Mouse (Mus musculus) embryonic facial prominence, embryonic 13.5 days (tissue): ENCODE measurements around the gene Msi2. TPM values are rescaled to one million over a fixed set of nuclear protein-coding genes. Genes with fewer than 3 reads are reported as not detected.

Experiments used
- ATAC-seq: fragments of 200-750 bp; cut with Nextera tagmentation; 2 replicates; pipeline ENCODE4 v1.8.0; 2017; ENCODE audit warnings: low read depth; ENCODE audit not compliant: insufficient number of reproducible peaks, insufficient read depth, low FRiP score, low TSS enrichment
- H3K27ac ChIP-seq: fragments of 300-500 bp; sonication (generic); 2 replicates; pipeline ENCODE4 v1.5.1; 2015; ENCODE audit warnings: moderate library complexity, mild to moderate bottlenecking, inconsistent platforms
- H3K27me3 ChIP-seq: fragments of 300-500 bp; sonication (generic); 2 replicates; pipeline ENCODE4 v1.6.1; 2015; ENCODE audit warnings: mild to moderate bottlenecking, inconsistent platforms
- H3K36me3 ChIP-seq: fragments of 300-500 bp; sonication (generic); 2 replicates; pipeline ENCODE4 v1.6.1; 2015; ENCODE audit warnings: mild to moderate bottlenecking, inconsistent platforms
- H3K4me1 ChIP-seq: fragments of 300-500 bp; sonication (generic); 2 replicates; pipeline ENCODE4 v1.6.1; 2015; ENCODE audit warnings: inconsistent platforms
- H3K4me2 ChIP-seq: fragments of 300-500 bp; sonication (generic); 2 replicates; pipeline ENCODE4 v1.6.1; 2015; ENCODE audit warnings: moderate library complexity, mild to moderate bottlenecking, inconsistent platforms
- H3K4me3 ChIP-seq: fragments of 300-500 bp; sonication (generic); 2 replicates; pipeline ENCODE4 v1.5.1; 2015; ENCODE audit warnings: mild to moderate bottlenecking, inconsistent platforms
- H3K9ac ChIP-seq: fragments of 300-500 bp; sonication (generic); 2 replicates; pipeline ENCODE4 v1.6.1; 2015; ENCODE audit warnings: mild to moderate bottlenecking, inconsistent platforms
- H3K9me3 ChIP-seq: fragments of 300-500 bp; sonication (generic); 2 replicates; pipeline ENCODE4 v1.6.1; 2016; ENCODE audit warnings: inconsistent platforms
- WGBS: fragments of 180-500 bp; shearing (Covaris S2); methylation state at CpG from one replicate; pipeline ENCODE4 v1.1.7; 2015; ENCODE audit warnings: mixed read lengths; 5-methylcytosine and 5-hydroxymethylcytosine counted together
- polyA plus RNA-seq: library from polyadenylated mRNA; unstranded; fragments of >200 nt; fragmentation: Nextera tagmentation; extraction: Ambion mirVana; gene quantifications from 2 replicates; pipeline ENCODE4 v1.2.1, GENCODE M21; 2015

Msi2 gene
- polyA plus RNA-seq, 1 experiment from 2014 or later, result 18.7 TPM

DNA sequence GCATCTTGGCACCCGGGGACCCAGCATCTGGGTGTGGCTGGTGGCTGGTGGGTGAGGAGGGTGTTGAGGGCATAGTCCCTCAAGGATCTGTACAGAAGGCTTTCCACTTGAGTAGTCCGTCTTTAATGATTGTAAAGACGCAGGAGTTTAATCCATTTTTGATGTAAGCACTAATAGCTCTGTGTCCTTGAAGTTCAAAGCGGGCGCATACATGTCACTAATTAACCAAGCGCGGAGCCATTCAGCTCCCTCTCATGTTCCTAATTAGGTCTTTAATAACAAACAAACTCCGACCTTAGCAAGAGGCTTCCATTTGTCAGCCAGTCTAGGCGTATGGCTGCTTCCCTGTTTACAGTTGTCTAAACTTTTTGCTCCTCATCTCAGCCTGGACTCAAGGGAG is 363.5 kb downstream of the Msi2 start:
- Histone ChIP-seq H3K27me3 (no peaks in the 10 kb centered on the region), H3K9me3 (no peaks in the 10 kb centered on the region), H3K27ac (no peak overlapping the region), H3K4me2 (no peak overlapping the region), H3K4me3 (no peak overlapping the region), H3K9ac (no peak overlapping the region), H3K36me3 (peaks cover 6% of the 10 kb centered on the region), H3K4me1 (peaks cover 37% of the 10 kb centered on the region)
- ATAC-seq, result no peak
- WGBS, result 69% methylated on average over 9 of the region's 9 CpGs

DNA sequence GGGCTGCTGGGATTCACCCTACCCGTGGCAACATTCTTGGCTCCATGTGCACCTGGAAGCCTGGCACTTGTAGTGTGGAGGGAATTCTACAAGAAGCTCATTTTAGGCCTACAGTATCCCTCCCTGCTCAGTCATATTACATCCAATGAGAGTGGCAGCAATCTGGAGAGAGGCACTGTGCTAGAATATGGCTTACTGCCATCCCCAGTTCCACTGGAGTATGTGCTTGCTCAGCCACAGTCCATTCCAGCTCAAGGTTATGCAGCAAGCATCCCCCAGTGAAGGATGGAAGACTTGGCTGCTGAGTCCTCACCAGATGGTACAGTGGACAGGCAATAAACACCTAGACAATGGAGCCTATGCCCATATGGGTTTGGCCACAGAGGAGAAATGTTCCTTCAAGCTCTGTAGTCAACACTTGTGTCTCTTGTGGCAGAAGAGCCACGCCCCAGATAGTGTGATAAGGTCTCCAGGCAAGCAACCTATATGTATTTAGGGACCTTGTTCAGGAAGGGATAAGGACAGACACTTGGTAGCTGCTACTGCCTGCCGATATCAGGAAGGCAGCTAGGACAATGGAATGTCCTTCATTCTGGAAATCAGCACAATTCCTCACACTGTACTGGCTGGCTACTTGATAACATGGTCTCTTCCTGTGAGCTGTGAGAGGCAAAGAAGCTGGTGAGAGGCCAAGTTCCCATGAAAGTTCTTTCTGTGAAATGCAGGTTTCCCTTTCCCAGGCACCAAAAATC is 366.4 kb downstream of the Msi2 start:
- H3K9me3 ChIP-seq, result no peaks in the 10 kb centered on the region
- peaks cover 21% of the 10 kb centered on the region for H3K36me3 ChIP-seq
- WGBS, result 85% methylated on average over 3 of the region's 3 CpGs
- H3K27me3 ChIP-seq, result no peaks in the 10 kb centered on the region
- no peak overlapping the region for H3K4me2 ChIP-seq
- peaks cover 26% of the 10 kb centered on the region for H3K4me1 ChIP-seq
- H3K27ac ChIP-seq, result no peak overlapping the region
- no peak for ATAC-seq
- no peak overlapping the region for H3K4me3 ChIP-seq
- no peak overlapping the region for H3K9ac ChIP-seq

DNA sequence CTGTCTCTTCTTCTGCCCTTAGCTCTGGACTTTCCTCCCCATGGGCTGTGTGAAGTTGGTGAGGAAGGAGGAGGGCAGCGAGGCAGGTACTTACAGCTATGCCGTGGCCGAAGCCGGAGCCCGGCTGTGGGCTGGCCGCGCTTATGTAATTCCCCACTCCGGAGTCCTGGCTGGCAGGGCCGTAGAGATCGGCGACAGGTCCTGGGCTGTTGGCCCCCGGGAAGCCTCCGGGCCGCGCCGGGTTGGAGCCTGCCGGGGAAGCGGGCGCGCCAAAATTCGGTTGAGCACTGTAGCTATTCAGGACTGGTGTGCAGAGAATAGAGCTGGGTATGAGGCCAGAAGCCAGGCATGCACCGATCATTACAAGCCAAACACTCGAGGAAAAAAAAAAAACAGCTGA is 369.6 kb downstream of the Msi2 start:
- H3K9ac ChIP-seq, result no peak overlapping the region
- no peak overlapping the region for H3K27ac ChIP-seq
- no peaks in the 10 kb centered on the region for H3K27me3 ChIP-seq
- 65% methylated on average over 23 of the region's 23 CpGs for WGBS
- H3K36me3 ChIP-seq, result peaks cover 24% of the 10 kb centered on the region
- no peak for ATAC-seq
- no peak overlapping the region for H3K4me2 ChIP-seq
- H3K4me3 ChIP-seq, result no peak overlapping the region
- H3K4me1 ChIP-seq, result 0 out of 2 replicates have a peak, but pooled peaks cover 6% of the 10 kb centered on the region
- no peaks in the 10 kb centered on the region for H3K9me3 ChIP-seq

DNA sequence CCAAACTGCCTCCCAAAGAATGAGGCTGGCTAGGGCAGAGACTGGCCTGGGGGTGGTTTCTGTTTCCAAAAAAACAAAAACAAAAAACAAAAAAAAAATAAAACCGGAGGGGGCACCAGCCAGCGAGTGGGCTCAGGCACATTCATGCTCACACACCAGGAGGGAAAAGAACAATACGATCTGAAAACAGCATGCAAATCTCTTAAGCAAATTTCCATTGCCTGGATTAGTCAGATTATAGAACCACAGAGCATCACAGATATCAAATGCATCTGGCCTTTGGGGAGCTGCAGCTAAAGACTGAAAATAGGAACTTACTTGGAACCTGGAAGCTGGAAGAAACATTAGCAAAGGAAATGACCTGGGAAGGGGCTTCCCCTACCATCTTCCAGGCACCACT is 370.3 kb downstream of the Msi2 start:
- WGBS, result 69% methylated on average over 3 of the region's 3 CpGs

DNA sequence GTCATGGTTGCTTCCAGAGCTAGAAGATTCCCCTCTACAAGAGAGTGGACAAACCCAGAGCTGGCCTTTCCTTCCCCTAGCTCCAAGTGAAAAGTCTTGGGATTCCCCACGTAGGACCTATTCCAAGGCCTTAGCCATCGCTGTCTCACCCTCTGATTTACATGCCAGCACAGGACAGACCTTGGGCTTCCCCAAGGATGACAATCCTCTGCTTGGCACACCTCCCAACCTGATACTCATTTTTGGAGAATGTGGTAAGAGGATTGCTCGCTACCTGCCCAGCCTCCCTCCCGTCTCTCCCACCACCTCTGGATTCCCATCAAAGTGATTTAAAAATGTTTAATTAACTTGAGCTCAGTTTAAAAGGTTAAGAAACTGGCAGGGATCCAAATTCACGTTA is 372.2 kb downstream of the Msi2 start:
- H3K27me3 ChIP-seq, result no peaks in the 10 kb centered on the region
- no peaks in the 10 kb centered on the region for H3K9me3 ChIP-seq
- H3K9ac ChIP-seq, result no peak overlapping the region
- no peak overlapping the region for H3K4me3 ChIP-seq
- no peak overlapping the region for H3K27ac ChIP-seq
- no peak overlapping the region for H3K4me2 ChIP-seq
- H3K4me1 ChIP-seq, result 0 out of 2 replicates have a peak, but pooled peaks cover 3% of the 10 kb centered on the region
- WGBS, result 80% methylated on average over 5 of the region's 5 CpGs
- ATAC-seq, result no peak
- H3K36me3 ChIP-seq, result peaks cover 24% of the 10 kb centered on the region

More for the DNA sequence above, 370.3 kb downstream of the Msi2 start:
- Histone ChIP-seq H3K4me2 (no peak overlapping the region), H3K4me1 (0 out of 2 replicates have a peak, but pooled peaks cover 6% of the 10 kb centered on the region), H3K36me3 (peaks cover 24% of the 10 kb centered on the region), H3K9me3 (no peaks in the 10 kb centered on the region), H3K4me3 (no peak overlapping the region), H3K9ac (no peak overlapping the region), H3K27ac (no peak overlapping the region), H3K27me3 (no peaks in the 10 kb centered on the region)
- no peak for ATAC-seq

DNA sequence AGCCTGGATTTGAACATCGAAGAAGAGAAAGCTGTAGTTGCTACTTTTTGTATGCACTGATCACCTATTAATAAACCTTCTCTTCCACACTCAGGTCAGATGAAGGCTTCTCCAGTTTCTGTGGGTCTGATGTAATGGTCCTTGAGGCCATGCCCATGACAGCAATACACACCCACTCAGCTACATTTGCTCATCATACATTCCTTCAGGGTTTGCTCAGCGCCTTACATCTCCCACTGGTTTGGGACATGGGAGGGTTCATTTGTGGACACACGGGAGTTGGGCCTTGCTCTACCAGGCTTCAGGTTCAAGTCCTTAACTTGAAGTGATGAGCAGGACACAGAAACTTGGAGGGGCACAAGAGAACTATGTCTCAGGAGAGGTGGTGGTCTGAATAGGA is 380.4 kb downstream of the Msi2 start:
- H3K36me3 ChIP-seq, result peaks cover 19% of the 10 kb centered on the region
- 94% methylated on average over 3 of the region's 3 CpGs for WGBS
- no peaks in the 10 kb centered on the region for H3K27me3 ChIP-seq
- ATAC-seq, result no peak
- no peak overlapping the region for H3K9ac ChIP-seq
- no peaks in the 10 kb centered on the region for H3K9me3 ChIP-seq
- no peak overlapping the region for H3K27ac ChIP-seq
- no peak overlapping the region for H3K4me2 ChIP-seq
- no peaks in the 10 kb centered on the region for H3K4me1 ChIP-seq
- no peak overlapping the region for H3K4me3 ChIP-seq

DNA sequence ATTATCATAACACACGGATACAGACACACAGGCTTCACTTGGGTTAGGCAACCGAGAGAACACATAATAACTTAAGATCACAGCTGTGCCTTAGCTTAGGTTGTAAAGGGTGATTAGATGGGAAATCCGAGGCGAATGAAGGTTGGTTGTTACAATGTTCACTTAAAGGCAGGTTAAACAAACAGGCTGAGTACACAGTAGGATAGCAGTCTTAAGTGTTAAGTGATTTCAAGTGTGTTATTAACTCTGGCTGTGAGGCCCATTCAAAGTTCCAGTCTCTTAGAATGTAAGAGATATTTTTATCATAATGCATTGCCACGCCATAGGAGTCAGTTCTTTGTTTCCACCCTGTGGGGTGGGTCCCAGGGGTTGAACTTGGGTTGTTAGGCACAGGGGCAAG is 383.4 kb downstream of the Msi2 start:
- Histone ChIP-seq H3K4me1 (peaks cover 11% of the 10 kb centered on the region), H3K27ac (no peak overlapping the region), H3K4me3 (no peak overlapping the region), H3K4me2 (no peak overlapping the region), H3K9ac (no peak overlapping the region), H3K27me3 (no peaks in the 10 kb centered on the region), H3K9me3 (no peaks in the 10 kb centered on the region), H3K36me3 (peaks cover 16% of the 10 kb centered on the region)
- WGBS, result 58% methylated on average over 5 of the region's 5 CpGs
- no peak for ATAC-seq

DNA sequence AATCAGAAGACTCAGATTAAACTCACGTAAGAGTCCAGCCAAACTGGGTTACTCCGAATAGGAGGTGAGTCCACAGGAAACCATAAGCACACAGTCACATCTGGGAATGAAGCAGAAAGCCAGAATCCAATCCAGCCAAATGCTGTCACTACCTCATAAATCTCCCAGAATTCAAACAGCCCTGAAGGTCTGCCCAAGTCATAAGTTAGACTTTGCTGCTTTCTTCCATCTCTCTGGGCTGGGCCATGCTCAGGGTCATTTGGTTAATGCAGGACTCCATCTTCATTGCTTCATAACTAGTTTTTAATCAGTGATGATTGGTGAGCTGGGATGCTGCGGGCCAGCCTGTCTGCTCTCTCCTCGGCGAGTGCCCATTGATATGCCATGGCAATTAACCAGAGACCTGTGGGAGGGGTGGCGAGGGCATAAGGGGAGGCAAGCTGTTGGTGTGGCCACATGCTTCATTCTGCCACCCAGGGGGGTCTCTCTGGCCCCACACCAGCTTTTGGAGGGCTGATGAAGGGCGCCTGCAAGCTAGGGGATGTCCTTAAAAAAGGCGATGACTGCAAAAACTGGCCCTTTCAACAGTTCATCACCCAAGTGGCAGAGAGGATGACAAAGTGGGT is 385.9 kb downstream of the Msi2 start:
- H3K9me3 ChIP-seq, result no peaks in the 10 kb centered on the region
- no peak overlapping the region for H3K9ac ChIP-seq
- H3K4me1 ChIP-seq, result peaks cover 24% of the 10 kb centered on the region
- no peak overlapping the region for H3K4me2 ChIP-seq
- no peak overlapping the region for H3K27ac ChIP-seq
- H3K4me3 ChIP-seq, result no peak overlapping the region
- no peak for ATAC-seq
- WGBS, result 89% methylated on average over 8 of the region's 8 CpGs
- H3K27me3 ChIP-seq, result no peaks in the 10 kb centered on the region
- no peaks in the 10 kb centered on the region for H3K36me3 ChIP-seq

DNA sequence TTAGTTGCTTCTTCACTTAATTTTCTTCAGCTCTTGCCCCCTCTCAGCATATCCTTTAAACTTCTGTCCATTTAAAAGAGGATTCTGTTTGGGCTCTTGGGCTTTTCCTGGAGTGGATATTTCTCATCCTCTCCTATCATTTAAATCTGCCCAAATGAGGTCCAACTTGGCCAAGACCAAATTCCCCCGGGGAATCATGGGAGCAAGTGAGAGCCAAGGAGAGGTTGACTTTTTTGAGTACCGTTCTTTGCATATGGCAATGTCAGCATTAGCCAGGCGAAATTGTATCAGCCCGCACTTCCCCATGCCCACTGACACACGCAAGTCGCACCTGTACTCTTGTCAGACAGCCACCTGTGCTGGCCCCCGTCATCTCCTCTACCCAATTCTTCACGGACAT is 386.6 kb downstream of the Msi2 start:
- 89% methylated on average over 8 of the region's 8 CpGs for WGBS
- no peak overlapping the region for H3K4me2 ChIP-seq
- H3K27ac ChIP-seq, result no peak overlapping the region
- H3K9ac ChIP-seq, result no peak overlapping the region
- peaks cover 5% of the 10 kb centered on the region for H3K27me3 ChIP-seq
- H3K9me3 ChIP-seq, result no peaks in the 10 kb centered on the region
- no peak for ATAC-seq
- H3K4me1 ChIP-seq, result peaks cover 30% of the 10 kb centered on the region
- no peak overlapping the region for H3K4me3 ChIP-seq
- H3K36me3 ChIP-seq, result no peaks in the 10 kb centered on the region

DNA sequence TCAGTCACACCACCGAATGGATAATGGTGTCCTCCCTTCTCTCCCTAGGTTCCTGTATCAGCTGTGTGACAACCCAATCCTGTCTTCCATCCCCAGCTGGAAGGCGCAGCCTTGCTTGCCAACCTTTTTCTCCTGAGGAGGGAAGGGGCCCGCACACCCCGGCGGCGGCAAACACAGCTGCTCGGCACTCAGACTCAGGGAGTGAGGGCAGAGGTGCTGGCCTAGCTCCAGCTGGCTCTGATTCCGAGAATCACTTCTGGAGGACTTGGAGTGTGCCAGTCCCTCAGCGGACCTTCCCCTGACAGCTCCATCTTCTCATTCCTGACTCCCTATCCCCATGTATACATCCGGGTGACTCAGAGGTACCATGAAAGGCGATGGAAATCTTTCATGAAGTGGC is 387.5 kb downstream of the Msi2 start:
- 0 out of 2 replicates have a peak, but pooled peaks have one; percentile 59 for ATAC-seq
- H3K4me3 ChIP-seq, result no peak overlapping the region
- H3K27me3 ChIP-seq, result peaks cover 7% of the 10 kb centered on the region
- H3K27ac ChIP-seq, result no peak overlapping the region
- H3K4me2 ChIP-seq, result no peak overlapping the region
- H3K4me1 ChIP-seq, result peaks cover 30% of the 10 kb centered on the region
- no peak overlapping the region for H3K9ac ChIP-seq
- H3K9me3 ChIP-seq, result no peaks in the 10 kb centered on the region
- H3K36me3 ChIP-seq, result no peaks in the 10 kb centered on the region
- WGBS, result 59% methylated on average over 11 of the region's 11 CpGs

DNA sequence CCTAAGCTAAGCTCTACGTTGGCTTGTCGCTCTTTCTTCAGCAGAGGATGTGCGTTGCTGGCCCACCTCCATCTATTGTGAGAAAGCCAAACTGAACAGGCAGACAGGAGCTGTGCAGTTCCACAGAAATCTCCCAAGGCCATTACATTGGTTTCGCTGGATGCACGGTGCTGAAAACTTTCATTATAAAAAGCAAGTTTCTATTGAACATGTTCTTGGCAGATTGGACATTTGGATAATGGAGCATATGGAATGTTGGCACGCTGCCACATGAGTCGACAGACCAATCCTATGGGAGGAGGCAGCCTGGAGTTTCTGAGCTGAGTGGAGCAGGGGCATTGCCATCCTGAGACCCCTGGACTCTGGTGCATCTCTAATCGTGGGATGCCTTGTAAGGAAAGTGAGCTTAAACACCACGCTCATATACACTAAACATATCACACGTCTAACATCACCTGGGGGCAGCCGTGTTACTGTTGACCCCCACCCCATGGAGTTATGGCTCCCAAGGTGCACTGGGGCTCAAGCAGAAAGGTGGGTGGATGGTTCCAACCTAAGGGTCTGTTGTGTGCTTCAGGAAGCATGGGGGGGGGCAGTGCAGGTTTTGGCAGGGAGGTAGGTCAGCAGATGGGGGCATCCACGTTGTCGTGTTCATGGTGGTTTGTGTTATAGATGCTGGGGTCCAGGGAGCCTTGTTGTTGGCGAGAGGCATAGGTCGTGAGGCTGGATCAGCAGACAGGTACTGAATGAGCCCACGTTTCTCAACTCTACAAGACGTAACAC is 389.3 kb downstream of the Msi2 start:
- Histone ChIP-seq H3K36me3 (no peaks in the 10 kb centered on the region), H3K9me3 (no peaks in the 10 kb centered on the region), H3K27me3 (peaks cover 7% of the 10 kb centered on the region), H3K27ac (0 out of 2 replicates have a peak overlapping the region, but pooled peaks have one; percentile 5), H3K4me3 (no peak overlapping the region), H3K4me2 (no peak overlapping the region), H3K4me1 (peaks cover 30% of the 10 kb centered on the region), H3K9ac (no peak overlapping the region)
- no peak for ATAC-seq
- 77% methylated on average over 17 of the region's 17 CpGs for WGBS
